Mouse (Mus musculus) spleen, adult 2 months (tissue): Measurements from ENCODE around the gene Nkx3-2.

Experiments
- CTCF ChIP-seq: fragments of 200-500 bp; IDR thresholded peaks from 2 replicates; pipeline ENCODE4 v1.5.1; 2011; ENCODE audit warnings: mild to moderate bottlenecking, inconsistent platforms; ENCODE audit not compliant: insufficient read depth, insufficient read length, insufficient replicate concordance; ENCODE audit errors: extremely low read depth
- POLR2A ChIP-seq: fragments of 200-500 bp; IDR thresholded peaks from 2 replicates; pipeline ENCODE4 v1.6.1; 2011; ENCODE audit warnings: low read depth, low read length, inconsistent platforms

- TF ChIP-seq CTCF (no peak), POLR2A (no peak)
These were observed at the start of gene Nkx3-2 for GRCm38 (mm10) chr5:41763731-41764721.
